Mouse (Mus musculus): ENCODE measurements at regions not wholly inside any gene's neighbourhood (a gene's known extent, or its start where the extent isn't known, plus 50 kb on each side); places are given as distances from the start of the nearest gene placed in this dataset.
A peak's percentile ranks its signal among the peaks of the same experiment; 100 is the strongest.

GRCm38 (mm10) chr17:88343091-88343783 is 97.3 kb upstream of the Foxn2 start:
- Histone ChIP-seq H3K27me3 (ENCODE audit: insufficient read depth, low read length) (no peaks in the 10 kb centered on the region), H3K9ac (replicated peaks; ENCODE audit: low read length) (no peak overlapping the region), H3K4me1 (ENCODE audit: insufficient read depth, low read length) (no peaks in the 10 kb centered on the region), H3K4me3 (ENCODE audit: low read length) (no peak overlapping the region), H3K27ac (no peak overlapping the region), H3K9me3 (ENCODE audit: low read length) (no peaks in the 10 kb centered on the region), H3K4me2 (ENCODE audit: low read depth, low read length) (no peak overlapping the region), H3K36me3 (ENCODE audit: insufficient read depth, low read length) (no peaks in the 10 kb centered on the region)
- WGBS = 71% methylated on average over 17 of the region's 17 CpGs
- no peak for DNase-seq (ENCODE audit: low spot score)
- TF ChIP-seq CTCF (IDR thresholded peaks at IDR 0.05; ENCODE audit: low read depth) = no peak
- no peak for ATAC-seq

DNA sequence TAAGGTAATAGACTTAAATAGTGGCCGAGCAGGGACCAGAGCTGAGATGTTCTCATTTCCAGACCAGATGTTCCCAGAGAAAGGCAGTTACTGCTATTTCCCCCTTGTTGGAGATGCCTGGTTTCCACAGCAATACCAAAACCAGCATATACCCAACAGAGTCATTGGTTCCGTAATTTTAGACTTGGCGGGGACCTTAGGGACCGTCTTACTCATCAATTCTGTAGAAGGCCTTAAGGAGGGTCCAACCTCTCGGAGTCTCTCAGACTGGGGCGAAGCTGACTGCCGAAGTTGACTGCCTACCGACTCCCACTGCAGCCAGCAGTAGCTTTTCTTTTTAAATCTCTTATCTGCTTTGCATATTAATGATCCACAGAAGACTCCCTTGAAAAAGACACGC is 95.1 kb upstream of the Foxn2 start:
- DNase-seq (ENCODE audit: low spot score) = no peak

GRCm38 (mm10) chr17:88346896-88347295 is 93.6 kb upstream of the Foxn2 start:
- no peak for TF ChIP-seq CTCF (IDR thresholded peaks at IDR 0.05; ENCODE audit: low read depth)
- no peak overlapping the region for H3K9ac ChIP-seq (replicated peaks; ENCODE audit: low read length)
- no peak overlapping the region for H3K4me3 ChIP-seq (ENCODE audit: low read length)
- H3K36me3 ChIP-seq (ENCODE audit: insufficient read depth, low read length) = no peaks in the 10 kb centered on the region
- WGBS = 63% methylated on average over 3 of the region's 3 CpGs
- no peak for DNase-seq (ENCODE audit: low spot score)
- H3K4me1 ChIP-seq (ENCODE audit: insufficient read depth, low read length) = no peaks in the 10 kb centered on the region
- no peak for ATAC-seq
- no peak overlapping the region for H3K4me2 ChIP-seq (ENCODE audit: low read depth, low read length)
- no peaks in the 10 kb centered on the region for H3K27me3 ChIP-seq (ENCODE audit: insufficient read depth, low read length)
- H3K9me3 ChIP-seq (ENCODE audit: low read length) = no peaks in the 10 kb centered on the region
- H3K27ac ChIP-seq = no peak overlapping the region

More for the DNA sequence above, 95.1 kb upstream of the Foxn2 start:
- H3K27ac ChIP-seq = no peak overlapping the region
- ATAC-seq = no peak
- H3K36me3 ChIP-seq (ENCODE audit: insufficient read depth, low read length) = no peaks in the 10 kb centered on the region
- no peak overlapping the region for H3K4me2 ChIP-seq (ENCODE audit: low read depth, low read length)
- H3K9ac ChIP-seq (replicated peaks; ENCODE audit: low read length) = no peak overlapping the region
- no peak for TF ChIP-seq CTCF (IDR thresholded peaks at IDR 0.05; ENCODE audit: low read depth)
- no peak overlapping the region for H3K4me3 ChIP-seq (ENCODE audit: low read length)
- H3K27me3 ChIP-seq (ENCODE audit: insufficient read depth, low read length) = no peaks in the 10 kb centered on the region
- WGBS = 66% methylated on average over 9 of the region's 9 CpGs
- H3K9me3 ChIP-seq (ENCODE audit: low read length) = no peaks in the 10 kb centered on the region
- no peaks in the 10 kb centered on the region for H3K4me1 ChIP-seq (ENCODE audit: insufficient read depth, low read length)

GRCm38 (mm10) chr17:88349825-88350460 is 90.6 kb upstream of the Foxn2 start:
- Histone ChIP-seq H3K4me2 (ENCODE audit: low read depth, low read length) (no peak overlapping the region), H3K9me3 (ENCODE audit: low read length) (no peaks in the 10 kb centered on the region), H3K9ac (replicated peaks; ENCODE audit: low read length) (no peak overlapping the region), H3K27me3 (ENCODE audit: insufficient read depth, low read length) (no peaks in the 10 kb centered on the region), H3K4me3 (ENCODE audit: low read length) (no peak overlapping the region), H3K27ac (peak overlapping the region; percentile 32), H3K36me3 (ENCODE audit: insufficient read depth, low read length) (no peaks in the 10 kb centered on the region), H3K4me1 (ENCODE audit: insufficient read depth, low read length) (no peaks in the 10 kb centered on the region)
- 37% methylated on average over 5 of the region's 5 CpGs for WGBS
- ATAC-seq = peak; percentile 78
- no peak for TF ChIP-seq CTCF (IDR thresholded peaks at IDR 0.05; ENCODE audit: low read depth)
- peak; percentile 59 for DNase-seq (ENCODE audit: low spot score)

GRCm38 (mm10) chr17:88350986-88351385 is 89.5 kb upstream of the Foxn2 start:
- Histone ChIP-seq H3K36me3 (ENCODE audit: insufficient read depth, low read length) (no peaks in the 10 kb centered on the region), H3K4me2 (ENCODE audit: low read depth, low read length) (no peak overlapping the region), H3K9ac (replicated peaks; ENCODE audit: low read length) (no peak overlapping the region), H3K4me1 (ENCODE audit: insufficient read depth, low read length) (no peaks in the 10 kb centered on the region), H3K9me3 (ENCODE audit: low read length) (no peaks in the 10 kb centered on the region), H3K27me3 (ENCODE audit: insufficient read depth, low read length) (no peaks in the 10 kb centered on the region), H3K4me3 (ENCODE audit: low read length) (no peak overlapping the region), H3K27ac (no peak overlapping the region)
- ATAC-seq = no peak
- WGBS = 51% methylated on average over 5 of the region's 5 CpGs
- TF ChIP-seq CTCF (IDR thresholded peaks at IDR 0.05; ENCODE audit: low read depth) = no peak
- no peak for DNase-seq (ENCODE audit: low spot score)

GRCm38 (mm10) chr17:88352960-88353359 is 87.6 kb upstream of the Foxn2 start:
- TF ChIP-seq CTCF (IDR thresholded peaks at IDR 0.05; ENCODE audit: low read depth) = no peak
- H3K4me1 ChIP-seq (ENCODE audit: insufficient read depth, low read length) = no peaks in the 10 kb centered on the region

DNA sequence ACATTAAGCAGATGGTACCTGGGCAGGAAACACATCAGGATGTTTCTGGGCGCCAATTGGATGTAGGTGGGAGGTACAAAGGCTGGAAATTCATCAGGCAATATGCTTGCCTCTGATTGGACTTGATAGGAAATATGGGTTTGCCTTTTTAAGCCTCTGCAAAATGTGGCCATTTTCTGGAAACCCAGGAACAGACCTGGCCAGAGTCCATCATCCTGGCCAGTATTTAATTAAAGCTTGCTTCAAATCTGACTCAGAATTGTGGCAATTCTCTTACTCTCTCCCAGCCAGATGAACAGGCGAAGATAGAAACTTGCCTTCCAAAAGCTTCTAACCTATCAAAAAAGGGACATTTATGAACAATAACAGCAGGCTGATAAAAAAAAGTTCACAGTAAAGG is 79.3 kb upstream of the Foxn2 start:
- no peaks in the 10 kb centered on the region for H3K27me3 ChIP-seq (ENCODE audit: insufficient read depth, low read length)
- H3K4me1 ChIP-seq (ENCODE audit: insufficient read depth, low read length) = no peaks in the 10 kb centered on the region
- TF ChIP-seq CTCF (IDR thresholded peaks at IDR 0.05; ENCODE audit: low read depth) = no peak
- ATAC-seq (no peak), DNase-seq (ENCODE audit: low spot score) (no peak)
- no peaks in the 10 kb centered on the region for H3K36me3 ChIP-seq (ENCODE audit: insufficient read depth, low read length)
- H3K9me3 ChIP-seq (ENCODE audit: low read length) = no peaks in the 10 kb centered on the region
- H3K27ac ChIP-seq = no peak overlapping the region
- no peak overlapping the region for H3K4me3 ChIP-seq (ENCODE audit: low read length)
- no peak overlapping the region for H3K9ac ChIP-seq (replicated peaks; ENCODE audit: low read length)
- no peak overlapping the region for H3K4me2 ChIP-seq (ENCODE audit: low read depth, low read length)
- WGBS = 68% methylated on average over 2 of the region's 2 CpGs

More at GRCm38 (mm10) chr17:88352960-88353359, 87.6 kb upstream of the Foxn2 start:
- H3K27me3 ChIP-seq (ENCODE audit: insufficient read depth, low read length) = no peaks in the 10 kb centered on the region
- H3K27ac ChIP-seq = no peak overlapping the region
- no peak overlapping the region for H3K9ac ChIP-seq (replicated peaks; ENCODE audit: low read length)
- no peaks in the 10 kb centered on the region for H3K36me3 ChIP-seq (ENCODE audit: insufficient read depth, low read length)
- no peak overlapping the region for H3K4me3 ChIP-seq (ENCODE audit: low read length)
- no peak overlapping the region for H3K4me2 ChIP-seq (ENCODE audit: low read depth, low read length)
- ATAC-seq (no peak), DNase-seq (ENCODE audit: low spot score) (no peak)
- no peaks in the 10 kb centered on the region for H3K9me3 ChIP-seq (ENCODE audit: low read length)
